Mouse (Mus musculus): ENCODE measurements at regions not wholly inside any gene's neighbourhood (a gene's known extent, or its start where the extent isn't known, plus 50 kb on each side); places are given as distances from the start of the nearest gene placed in this dataset.
"Not testable (repeated sequence)": the region's sequence is repeated elsewhere in the genome, so short reads cannot be mapped to it uniquely, and the experiment has no call there.

- DNase-seq, result no peak
Measured at GRCm38 (mm10) chr12:74825664-74826063, 351.5 kb downstream of the Kcnh5 start.

GRCm38 (mm10) chr12:74824735-74825494 lies 352.2 kb downstream of the Kcnh5 start:
- DNase-seq, result peak; percentile 11 to 36

GRCm38 (mm10) chr12:74816181-74816580 lies 361.0 kb downstream of the Kcnh5 start:
- not testable (repeated sequence) for DNase-seq

GRCm38 (mm10) chr12:74808571-74808970 lies 368.6 kb downstream of the Kcnh5 start:
- not testable (repeated sequence) for DNase-seq

GRCm38 (mm10) chr12:74807926-74808325 lies 369.2 kb downstream of the Kcnh5 start:
- peak in 1 of 2 experiments; percentile 4 for DNase-seq

- peak; percentile 48 to 64 for DNase-seq
Measured at GRCm38 (mm10) chr12:74803740-74804512, 373.2 kb downstream of the Kcnh5 start.

- no peak for DNase-seq
Measured at GRCm38 (mm10) chr12:74792036-74792435, 385.1 kb downstream of the Kcnh5 start.

GRCm38 (mm10) chr12:74762284-74762683 lies 414.8 kb downstream of the Kcnh5 start:
- DNase-seq, result no peak

GRCm38 (mm10) chr12:74745051-74745450 lies 428.9 kb upstream of the Gm11042 start:
- no peak for DNase-seq

GRCm38 (mm10) chr12:74728866-74729265 lies 412.7 kb upstream of the Gm11042 start:
- no peak for DNase-seq

- no peak for DNase-seq
Measured at GRCm38 (mm10) chr12:74679149-74679548, 363.0 kb upstream of the Gm11042 start.

GRCm38 (mm10) chr12:74677835-74678234 lies 361.6 kb upstream of the Gm11042 start:
- no peak for DNase-seq

- no peak for DNase-seq
Measured at GRCm38 (mm10) chr12:74658406-74658805, 342.2 kb upstream of the Gm11042 start.

GRCm38 (mm10) chr12:74657036-74657648 lies 340.9 kb upstream of the Gm11042 start:
- no peak for DNase-seq

GRCm38 (mm10) chr12:74651256-74651655 lies 335.1 kb upstream of the Gm11042 start:
- DNase-seq, result no peak

GRCm38 (mm10) chr12:74632827-74633226 lies 316.6 kb upstream of the Gm11042 start:
- no peak for DNase-seq

- DNase-seq, result no peak
Measured at GRCm38 (mm10) chr12:74595208-74595607, 279.0 kb upstream of the Gm11042 start.

GRCm38 (mm10) chr12:74554599-74554998 lies 238.4 kb upstream of the Gm11042 start:
- no peak for DNase-seq

GRCm38 (mm10) chr12:74544172-74544571 lies 228.0 kb upstream of the Gm11042 start:
- DNase-seq, result no peak

GRCm38 (mm10) chr12:74534882-74535281 lies 218.7 kb upstream of the Gm11042 start:
- DNase-seq, result no peak

- DNase-seq, result peak; percentile 13 to 37
Measured at GRCm38 (mm10) chr12:74528983-74529566, 212.9 kb upstream of the Gm11042 start.

GRCm38 (mm10) chr12:74527190-74527621 lies 211.0 kb upstream of the Gm11042 start:
- DNase-seq, result no peak

- DNase-seq, result no peak
Measured at GRCm38 (mm10) chr12:74523988-74524387, 207.8 kb upstream of the Gm11042 start.

Data from kidney, postnatal 4 days (tissue).